Mouse (Mus musculus) limb, embryonic 13.5 days (tissue): Measurements from ENCODE around the gene Tdrd3. TPM values are rescaled to one million over a fixed set of nuclear protein-coding genes. Genes with fewer than 3 reads are reported as not detected.

Experiments used
- ATAC-seq: fragments of 200-750 bp; cut with Nextera tagmentation; 2 replicates; pipeline ENCODE4 v1.8.0; 2017; ENCODE audit warnings: low read depth, moderate number of reproducible peaks, moderate TSS enrichment; ENCODE audit not compliant: low FRiP score
- H3K27ac ChIP-seq: fragments of 300-500 bp; sonication (generic); 2 replicates; pipeline ENCODE4 v1.5.1; 2015; ENCODE audit warnings: inconsistent platforms, mild to moderate bottlenecking, moderate library complexity
- H3K27me3 ChIP-seq: fragments of 300-500 bp; sonication (generic); 2 replicates; pipeline ENCODE4 v1.6.1; 2015; ENCODE audit warnings: mild to moderate bottlenecking, inconsistent platforms
- H3K36me3 ChIP-seq: fragments of 300-500 bp; sonication (generic); 2 replicates; pipeline ENCODE4 v1.6.1; 2015; ENCODE audit warnings: inconsistent platforms, mild to moderate bottlenecking, moderate library complexity
- H3K4me1 ChIP-seq: fragments of 300-500 bp; sonication (generic); 2 replicates; pipeline ENCODE4 v1.6.1; 2015; ENCODE audit warnings: inconsistent platforms
- H3K4me2 ChIP-seq: fragments of 300-500 bp; sonication (generic); replicated peaks from 2 replicates; pipeline ENCODE4 v1.6.1; 2015; ENCODE audit warnings: inconsistent platforms, mild to moderate bottlenecking, moderate library complexity
- H3K4me3 ChIP-seq: fragments of 300-500 bp; sonication (generic); 2 replicates; pipeline ENCODE4 v1.5.1; 2015; ENCODE audit warnings: moderate library complexity, mild to moderate bottlenecking, inconsistent platforms
- H3K9ac ChIP-seq: fragments of 300-500 bp; sonication (generic); 2 replicates; pipeline ENCODE4 v1.6.1; 2015; ENCODE audit warnings: mild to moderate bottlenecking, inconsistent platforms
- H3K9me3 ChIP-seq: fragments of 300-500 bp; sonication (generic); 2 replicates; pipeline ENCODE4 v1.6.1; 2016; ENCODE audit warnings: inconsistent platforms
- WGBS: fragments of 180-500 bp; shearing (Covaris S2); methylation state at CpG from one replicate; pipeline ENCODE4 v1.1.7; 2015; 5-methylcytosine and 5-hydroxymethylcytosine counted together
- polyA plus RNA-seq: library from polyadenylated mRNA; unstranded; fragments of >200 nt; fragmentation: Nextera tagmentation; extraction: Ambion mirVana; gene quantifications from 2 replicates; pipeline ENCODE4 v1.2.1, GENCODE M21; 2015

Tdrd3 gene
- polyA plus RNA-seq, 1 experiment from 2014 or later: 39.7 TPM

DNA sequence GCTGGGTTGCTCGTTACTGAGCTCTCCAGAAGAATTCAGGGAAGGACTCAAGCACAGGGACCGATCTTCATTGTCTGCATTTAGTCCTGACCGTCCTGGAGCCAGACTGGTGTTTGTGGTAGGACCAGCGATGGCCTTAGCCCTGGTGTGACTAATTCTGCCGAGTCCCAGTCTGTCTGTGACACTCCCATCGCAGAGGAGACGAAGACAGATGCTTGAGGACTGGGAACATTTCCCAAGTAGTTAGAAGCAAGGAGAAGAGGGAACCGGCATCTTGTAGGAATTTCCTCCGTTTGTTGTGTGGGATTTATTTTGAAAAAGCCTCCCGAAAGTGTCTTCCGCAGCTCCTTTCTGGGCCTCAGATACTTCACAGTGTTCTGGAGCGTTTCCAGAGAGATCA is 45.1 kb downstream of the Tdrd3 start:
- WGBS: 76% methylated on average over 12 of the region's 12 CpGs
- H3K4me1 ChIP-seq: 0 out of 2 replicates have a peak, but pooled peaks cover 3% of the 10 kb centered on the region
- H3K9me3 ChIP-seq: no peaks in the 10 kb centered on the region
- H3K9ac ChIP-seq: no peak overlapping the region
- ATAC-seq: no peak
- H3K4me2 ChIP-seq: no peak overlapping the region
- no peak overlapping the region for H3K27ac ChIP-seq
- H3K4me3 ChIP-seq: no peak overlapping the region
- peaks cover 9% of the 10 kb centered on the region for H3K36me3 ChIP-seq
- H3K27me3 ChIP-seq: no peaks in the 10 kb centered on the region

- 0 out of 2 replicates have a peak, but pooled peaks cover 3% of the 10 kb centered on the region for H3K4me1 ChIP-seq
- no peak overlapping the region for H3K27ac ChIP-seq
- WGBS: 18% methylated on average over 11 of the region's 11 CpGs
- no peak overlapping the region for H3K9ac ChIP-seq
- H3K4me2 ChIP-seq: no peak overlapping the region
- peak; percentile 58; the same call in 1 of the 2 replicates for ATAC-seq
- peaks cover 3% of the 10 kb centered on the region for H3K36me3 ChIP-seq
- no peaks in the 10 kb centered on the region for H3K9me3 ChIP-seq
- no peaks in the 10 kb centered on the region for H3K27me3 ChIP-seq
- no peak overlapping the region for H3K4me3 ChIP-seq
Measured at GRCm38 (mm10) chr14:87463963-87464654, 47.7 kb downstream of the Tdrd3 start.

GRCm38 (mm10) chr14:87464655-87465054 is 48.2 kb downstream of the Tdrd3 start:
- no peak overlapping the region for H3K4me3 ChIP-seq
- 0 out of 2 replicates have a peak, but pooled peaks cover 3% of the 10 kb centered on the region for H3K4me1 ChIP-seq
- H3K4me2 ChIP-seq: no peak overlapping the region
- H3K27me3 ChIP-seq: no peaks in the 10 kb centered on the region
- ATAC-seq: no peak
- H3K27ac ChIP-seq: no peak overlapping the region
- peaks cover 3% of the 10 kb centered on the region for H3K36me3 ChIP-seq
- no peaks in the 10 kb centered on the region for H3K9me3 ChIP-seq
- H3K9ac ChIP-seq: no peak overlapping the region

DNA sequence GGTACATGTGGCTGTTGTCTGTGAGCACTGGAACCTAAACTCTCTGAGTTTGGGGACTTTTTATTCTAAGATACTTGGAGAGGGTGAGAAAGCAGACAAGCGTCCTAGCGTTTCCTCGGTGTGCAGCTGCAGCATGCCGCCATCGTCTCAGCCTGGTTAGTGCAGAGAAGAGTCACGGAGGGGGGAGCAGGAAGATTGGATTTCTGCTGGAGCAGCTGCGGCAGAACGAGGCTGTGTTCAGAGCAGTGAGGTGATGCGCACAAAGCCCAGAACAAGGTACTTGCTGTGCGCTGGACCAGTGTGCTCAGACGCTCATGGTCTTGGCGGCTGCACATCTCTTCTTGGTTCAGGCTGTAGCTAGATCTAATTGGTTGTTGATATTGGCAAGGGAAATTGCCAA is 51.1 kb downstream of the Tdrd3 start:
- ATAC-seq: no peak
- H3K4me3 ChIP-seq: no peak overlapping the region
- peaks cover 3% of the 10 kb centered on the region; the same call in 1 of the 2 replicates for H3K36me3 ChIP-seq
- H3K4me1 ChIP-seq: 0 out of 2 replicates have a peak, but pooled peaks cover 3% of the 10 kb centered on the region
- 82% methylated on average over 12 of the region's 12 CpGs for WGBS
- no peaks in the 10 kb centered on the region for H3K27me3 ChIP-seq
- no peaks in the 10 kb centered on the region for H3K9me3 ChIP-seq
- H3K27ac ChIP-seq: no peak overlapping the region
- H3K4me2 ChIP-seq: no peak overlapping the region
- no peak overlapping the region for H3K9ac ChIP-seq

DNA sequence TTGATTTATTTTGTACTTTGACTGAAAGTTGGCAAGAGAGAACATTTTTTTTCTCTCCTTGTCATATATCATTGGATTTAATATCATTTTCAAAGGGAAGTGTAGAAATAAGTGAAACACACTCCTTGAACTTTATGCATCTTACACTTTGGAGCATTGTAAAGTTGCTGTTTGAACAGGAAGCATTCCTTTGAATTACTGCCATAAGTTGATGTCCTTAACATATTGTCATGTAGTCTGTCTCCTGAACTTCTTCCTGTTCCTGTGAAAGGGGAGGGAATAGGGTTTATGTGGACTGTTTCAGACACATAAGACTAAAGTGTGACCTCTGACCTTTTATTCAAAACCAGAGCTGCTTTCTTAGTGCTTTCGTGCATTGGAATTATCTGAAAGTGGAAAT is 55.1 kb downstream of the Tdrd3 start:
- H3K4me2 ChIP-seq: no peak overlapping the region
- no peak for ATAC-seq
- H3K4me3 ChIP-seq: no peak overlapping the region
- no peaks in the 10 kb centered on the region for H3K4me1 ChIP-seq
- no peak overlapping the region for H3K9ac ChIP-seq
- no peaks in the 10 kb centered on the region for H3K9me3 ChIP-seq
- no peak overlapping the region for H3K27ac ChIP-seq
- H3K36me3 ChIP-seq: peaks cover 14% of the 10 kb centered on the region
- WGBS: 69% methylated on average over 1 of the region's 1 CpGs
- H3K27me3 ChIP-seq: no peaks in the 10 kb centered on the region

GRCm38 (mm10) chr14:87472782-87473181 is 56.3 kb downstream of the Tdrd3 start:
- WGBS: 56% methylated on average over 2 of the region's 2 CpGs
- H3K9me3 ChIP-seq: no peaks in the 10 kb centered on the region
- no peaks in the 10 kb centered on the region for H3K27me3 ChIP-seq
- no peak overlapping the region for H3K27ac ChIP-seq
- H3K4me1 ChIP-seq: no peaks in the 10 kb centered on the region
- H3K4me2 ChIP-seq: no peak overlapping the region
- H3K36me3 ChIP-seq: peaks cover 11% of the 10 kb centered on the region
- ATAC-seq: no peak
- no peak overlapping the region for H3K9ac ChIP-seq
- no peak overlapping the region for H3K4me3 ChIP-seq

GRCm38 (mm10) chr14:87475721-87476359 is 59.4 kb downstream of the Tdrd3 start:
- Histone ChIP-seq H3K36me3 (peaks cover 17% of the 10 kb centered on the region), H3K27me3 (no peaks in the 10 kb centered on the region), H3K9ac (no peak overlapping the region), H3K4me2 (no peak overlapping the region), H3K4me1 (no peaks in the 10 kb centered on the region), H3K9me3 (no peaks in the 10 kb centered on the region), H3K4me3 (no peak overlapping the region), H3K27ac (no peak overlapping the region)
- no peak for ATAC-seq
- WGBS: 75% methylated on average over 10 of the region's 10 CpGs

DNA sequence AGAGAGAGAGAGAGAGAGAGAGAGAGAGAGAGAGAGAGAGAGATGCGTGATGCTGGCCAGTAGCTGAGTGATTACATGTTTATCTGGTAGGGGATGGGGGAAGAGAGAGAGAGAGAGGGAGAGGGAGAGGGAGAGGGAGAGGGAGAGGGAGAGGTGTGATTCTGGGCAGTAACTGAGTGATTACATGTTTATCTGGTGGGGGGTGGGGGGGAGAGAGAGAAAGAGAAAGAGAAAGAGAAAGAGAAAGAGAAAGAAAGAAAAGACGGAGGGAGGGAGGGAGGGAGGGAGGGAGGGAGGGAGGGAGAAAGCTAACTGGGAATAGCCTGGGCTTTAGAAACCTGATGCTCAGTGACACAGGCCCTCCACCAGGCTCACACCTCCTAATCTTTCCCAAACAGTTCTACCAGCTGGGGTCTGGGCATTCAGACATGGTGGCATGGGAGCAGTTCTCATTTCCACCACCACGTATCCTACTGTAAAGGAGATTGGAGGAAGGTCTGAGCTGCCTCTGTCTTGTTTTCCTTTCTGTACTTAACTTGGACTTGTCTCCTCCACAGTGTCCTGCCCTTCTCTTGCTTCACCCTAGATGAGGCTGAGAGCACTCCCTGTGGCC is 62.0 kb downstream of the Tdrd3 start:
- no peaks in the 10 kb centered on the region for H3K27me3 ChIP-seq
- no peak overlapping the region for H3K4me2 ChIP-seq
- H3K36me3 ChIP-seq: peaks cover 31% of the 10 kb centered on the region
- no peak overlapping the region for H3K27ac ChIP-seq
- no peak overlapping the region for H3K4me3 ChIP-seq
- H3K9me3 ChIP-seq: no peaks in the 10 kb centered on the region
- H3K4me1 ChIP-seq: no peaks in the 10 kb centered on the region
- ATAC-seq: no peak
- no peak overlapping the region for H3K9ac ChIP-seq
- WGBS: 64% methylated on average over 2 of the region's 3 CpGs

GRCm38 (mm10) chr14:87485888-87486287 is 69.4 kb downstream of the Tdrd3 start:
- WGBS: 93% methylated on average over 3 of the region's 3 CpGs
- Histone ChIP-seq H3K36me3 (peaks cover 44% of the 10 kb centered on the region), H3K4me1 (no peaks in the 10 kb centered on the region), H3K4me2 (no peak overlapping the region), H3K9ac (no peak overlapping the region), H3K27me3 (no peaks in the 10 kb centered on the region), H3K9me3 (no peaks in the 10 kb centered on the region), H3K4me3 (no peak overlapping the region), H3K27ac (no peak overlapping the region)
- ATAC-seq: no peak

DNA sequence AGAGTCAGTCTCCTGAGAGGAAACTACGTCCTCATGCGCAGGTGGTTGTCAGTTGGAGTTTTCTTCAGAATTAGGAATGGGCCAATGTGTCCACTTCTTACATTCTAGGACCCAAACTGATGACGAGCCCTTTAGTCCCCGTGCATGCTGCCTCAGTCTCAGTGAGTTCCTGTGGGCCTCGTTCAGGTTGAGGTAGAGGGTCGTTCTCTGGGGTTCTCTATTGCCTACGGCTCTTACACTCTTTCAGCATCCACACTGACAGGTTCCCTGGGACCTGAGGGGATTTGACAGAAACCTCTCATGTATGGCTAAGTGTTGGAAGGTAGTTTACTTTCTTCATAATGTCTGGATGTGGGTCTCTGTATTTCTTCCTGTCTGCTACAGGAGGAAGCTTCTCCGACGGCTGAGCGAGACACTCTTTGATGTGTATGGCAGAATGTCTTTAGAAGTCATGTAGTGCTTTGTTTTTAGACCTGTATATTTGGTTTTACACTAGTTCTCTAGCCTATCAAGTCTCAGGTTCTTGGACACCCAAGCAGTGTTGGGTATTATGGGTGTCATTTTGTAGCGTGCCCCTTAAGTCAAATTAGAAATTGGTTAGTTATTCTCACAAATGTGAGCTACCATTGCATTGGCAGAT is 81.6 kb downstream of the Tdrd3 start:
- H3K27ac ChIP-seq: no peak overlapping the region
- H3K4me3 ChIP-seq: no peak overlapping the region
- no peak for ATAC-seq
- no peak overlapping the region for H3K9ac ChIP-seq
- H3K4me1 ChIP-seq: no peaks in the 10 kb centered on the region
- no peaks in the 10 kb centered on the region for H3K9me3 ChIP-seq
- H3K36me3 ChIP-seq: peaks cover 8% of the 10 kb centered on the region; the same call in 1 of the 2 replicates
- WGBS: 93% methylated on average over 11 of the region's 11 CpGs
- no peaks in the 10 kb centered on the region for H3K27me3 ChIP-seq
- no peak overlapping the region for H3K4me2 ChIP-seq

- H3K4me3 ChIP-seq: no peak overlapping the region
- 0 out of 2 replicates have a peak, but pooled peaks cover 3% of the 10 kb centered on the region for H3K4me1 ChIP-seq
- no peak for ATAC-seq
- 92% methylated on average over 8 of the region's 8 CpGs for WGBS
- H3K9ac ChIP-seq: no peak overlapping the region
- H3K9me3 ChIP-seq: no peaks in the 10 kb centered on the region
- no peak overlapping the region for H3K4me2 ChIP-seq
- H3K36me3 ChIP-seq: peaks cover 21% of the 10 kb centered on the region
- no peaks in the 10 kb centered on the region for H3K27me3 ChIP-seq
- no peak overlapping the region for H3K27ac ChIP-seq
Measured at GRCm38 (mm10) chr14:87505924-87506323, 89.5 kb downstream of the Tdrd3 start.

- WGBS: 54% methylated on average over 3 of the region's 3 CpGs
- H3K9me3 ChIP-seq: no peaks in the 10 kb centered on the region
- no peak for ATAC-seq
Measured at GRCm38 (mm10) chr14:87515281-87515680, 98.8 kb downstream of the Tdrd3 start.

More at GRCm38 (mm10) chr14:87515281-87515680, 98.8 kb downstream of the Tdrd3 start:
- no peak overlapping the region for H3K27ac ChIP-seq
- H3K4me2 ChIP-seq: no peak overlapping the region
- no peak overlapping the region for H3K9ac ChIP-seq
- H3K4me1 ChIP-seq: no peaks in the 10 kb centered on the region
- no peak overlapping the region for H3K4me3 ChIP-seq
- no peaks in the 10 kb centered on the region for H3K27me3 ChIP-seq
- peaks cover 6% of the 10 kb centered on the region for H3K36me3 ChIP-seq
